Mouse (Mus musculus): ENCODE measurements at regions not wholly inside any gene's neighbourhood (a gene's known extent, or its start where the extent isn't known, plus 50 kb on each side); places are given as distances from the start of the nearest gene placed in this dataset.

DNA sequence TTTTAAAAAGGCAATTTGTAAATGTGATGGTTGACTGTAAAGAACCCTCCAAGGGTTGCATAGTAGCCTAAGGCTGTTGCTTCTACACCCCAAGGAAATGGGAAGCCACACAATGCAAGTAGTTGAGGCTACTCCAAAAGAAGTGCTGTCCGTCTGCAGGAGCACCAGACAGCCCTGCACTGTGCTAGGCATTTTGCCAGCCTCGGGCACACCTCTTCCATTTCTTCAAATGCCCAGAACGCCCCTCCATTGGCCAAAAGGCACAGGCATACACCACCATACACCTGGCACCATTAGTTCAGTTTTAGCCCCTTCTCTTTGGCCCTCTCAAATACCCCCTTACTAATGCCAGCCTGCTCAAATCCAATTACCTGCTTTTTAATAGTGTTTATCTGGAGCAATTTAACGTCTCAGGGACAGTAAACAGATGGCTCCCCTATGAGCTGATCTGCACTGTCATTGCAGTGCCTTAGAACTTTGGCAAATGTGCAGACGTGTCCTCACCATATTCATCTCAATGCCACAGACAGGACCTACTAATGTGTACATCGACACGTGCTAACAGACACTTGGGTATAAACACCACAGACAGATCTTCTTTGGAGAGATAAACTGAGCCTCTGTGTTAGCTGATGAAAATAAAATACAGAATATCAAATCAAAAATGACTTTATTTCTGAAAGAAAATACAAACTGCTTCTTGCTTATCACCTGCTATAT, 211.9 kb upstream of the Hnrnpa3 start:
- no peaks in the 10 kb centered on the region for H3K9me3 ChIP-seq (ENCODE audit: control insufficient read depth, low read length)
- H3K4me2 ChIP-seq = no peak overlapping the region
- no peak overlapping the region for H3K27ac ChIP-seq (ENCODE audit: low read depth, low read length)
- H3K36me3 ChIP-seq (ENCODE audit: control insufficient read depth, insufficient read depth, low read length) = no peaks in the 10 kb centered on the region
- WGBS = 67% methylated on average over 7 of the region's 7 CpGs
- no peaks in the 10 kb centered on the region for H3K27me3 ChIP-seq (replicated peaks; ENCODE audit: control insufficient read depth, insufficient read depth, low read length)
- no peaks in the 10 kb centered on the region for H3K4me1 ChIP-seq (replicated peaks; ENCODE audit: control insufficient read depth, insufficient read depth, low read length)
- no peak for DNase-seq (ENCODE audit: low spot score)
- no peak overlapping the region for H3K4me3 ChIP-seq (ENCODE audit: low read depth, low read length)
- ATAC-seq (replicated peaks; ENCODE audit: low FRiP score) = no peak
- no peak overlapping the region for H3K9ac ChIP-seq (ENCODE audit: low read depth, low read length)

GRCm38 (mm10) chr2:75448221-75448620, 210.8 kb upstream of the Hnrnpa3 start:
- no peak for ATAC-seq (replicated peaks; ENCODE audit: low FRiP score)

DNA sequence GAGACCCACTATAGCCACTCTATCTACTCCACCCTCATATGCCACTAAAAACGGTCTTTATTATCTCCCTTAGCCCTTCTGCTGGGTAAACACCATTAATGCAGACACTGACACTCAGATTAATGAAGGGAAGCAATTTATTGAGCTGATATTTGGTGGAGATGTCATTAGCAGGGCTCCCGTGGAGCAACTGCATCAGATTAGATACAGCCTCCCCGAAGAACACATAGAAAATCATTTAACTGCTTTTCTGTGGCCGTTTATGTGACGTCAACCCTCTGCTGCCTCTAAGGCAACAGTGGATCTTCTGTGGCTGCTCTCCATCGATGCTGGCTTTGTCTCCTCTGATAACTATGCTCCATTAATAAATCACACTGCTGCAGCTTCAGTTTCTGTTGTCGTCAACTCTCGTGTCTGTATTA, 207.2 kb upstream of the Hnrnpa3 start:
- Histone ChIP-seq H3K4me2 (no peak overlapping the region), H3K9me3 (ENCODE audit: control insufficient read depth, low read length) (no peaks in the 10 kb centered on the region), H3K9ac (ENCODE audit: low read depth, low read length) (no peak overlapping the region), H3K27me3 (replicated peaks; ENCODE audit: control insufficient read depth, insufficient read depth, low read length) (no peaks in the 10 kb centered on the region), H3K36me3 (ENCODE audit: control insufficient read depth, insufficient read depth, low read length) (no peaks in the 10 kb centered on the region), H3K27ac (ENCODE audit: low read depth, low read length) (no peak overlapping the region), H3K4me1 (replicated peaks; ENCODE audit: control insufficient read depth, insufficient read depth, low read length) (no peaks in the 10 kb centered on the region), H3K4me3 (ENCODE audit: low read depth, low read length) (no peak overlapping the region)
- WGBS = 48% methylated on average over 8 of the region's 8 CpGs
- ATAC-seq (replicated peaks; ENCODE audit: low FRiP score) (no peak), DNase-seq (ENCODE audit: low spot score) (no peak)

More at GRCm38 (mm10) chr2:75448221-75448620, 210.8 kb upstream of the Hnrnpa3 start:
- DNase-seq (ENCODE audit: low spot score) = no peak
- Histone ChIP-seq H3K27ac (ENCODE audit: low read depth, low read length) (no peak overlapping the region), H3K4me1 (replicated peaks; ENCODE audit: control insufficient read depth, insufficient read depth, low read length) (no peaks in the 10 kb centered on the region), H3K4me2 (no peak overlapping the region), H3K9ac (ENCODE audit: low read depth, low read length) (no peak overlapping the region), H3K9me3 (ENCODE audit: control insufficient read depth, low read length) (no peaks in the 10 kb centered on the region), H3K4me3 (ENCODE audit: low read depth, low read length) (no peak overlapping the region), H3K27me3 (replicated peaks; ENCODE audit: control insufficient read depth, insufficient read depth, low read length) (no peaks in the 10 kb centered on the region), H3K36me3 (ENCODE audit: control insufficient read depth, insufficient read depth, low read length) (no peaks in the 10 kb centered on the region)
- 72% methylated on average over 5 of the region's 5 CpGs for WGBS

GRCm38 (mm10) chr2:75452274-75453148, 206.6 kb upstream of the Hnrnpa3 start:
- Histone ChIP-seq H3K27ac (ENCODE audit: low read depth, low read length) (no peak overlapping the region), H3K4me3 (ENCODE audit: low read depth, low read length) (no peak overlapping the region), H3K27me3 (replicated peaks; ENCODE audit: control insufficient read depth, insufficient read depth, low read length) (no peaks in the 10 kb centered on the region), H3K9ac (ENCODE audit: low read depth, low read length) (no peak overlapping the region), H3K9me3 (ENCODE audit: control insufficient read depth, low read length) (no peaks in the 10 kb centered on the region), H3K4me2 (no peak overlapping the region), H3K36me3 (ENCODE audit: control insufficient read depth, insufficient read depth, low read length) (no peaks in the 10 kb centered on the region), H3K4me1 (replicated peaks; ENCODE audit: control insufficient read depth, insufficient read depth, low read length) (no peaks in the 10 kb centered on the region)
- DNase-seq (ENCODE audit: low spot score) (no peak), ATAC-seq (replicated peaks; ENCODE audit: low FRiP score) (no peak)
- WGBS = 73% methylated on average over 7 of the region's 7 CpGs

DNA sequence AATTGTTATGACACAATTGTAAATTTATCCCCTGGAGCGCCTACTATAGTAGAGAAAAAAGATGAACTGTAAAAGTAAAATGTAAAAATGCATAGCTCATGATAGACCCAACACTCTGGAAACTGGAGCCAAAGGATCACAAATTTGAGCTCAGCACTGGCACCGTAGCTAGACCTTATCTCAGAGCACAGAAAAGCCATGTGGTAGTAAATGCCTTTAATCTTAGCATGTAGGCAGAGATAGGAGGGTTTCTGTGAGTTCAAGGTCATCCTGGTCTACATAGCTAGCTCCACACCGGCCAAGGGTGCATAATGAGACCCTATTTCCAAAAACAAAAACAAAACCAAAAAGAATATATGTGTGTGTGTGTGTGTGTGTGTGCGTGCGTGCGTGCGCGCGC, 203.6 kb upstream of the Hnrnpa3 start:
- Histone ChIP-seq H3K27me3 (replicated peaks; ENCODE audit: control insufficient read depth, insufficient read depth, low read length) (no peaks in the 10 kb centered on the region), H3K4me3 (ENCODE audit: low read depth, low read length) (no peak overlapping the region), H3K27ac (ENCODE audit: low read depth, low read length) (no peak overlapping the region), H3K4me1 (replicated peaks; ENCODE audit: control insufficient read depth, insufficient read depth, low read length) (no peaks in the 10 kb centered on the region), H3K9me3 (ENCODE audit: control insufficient read depth, low read length) (no peaks in the 10 kb centered on the region), H3K4me2 (no peak overlapping the region), H3K9ac (ENCODE audit: low read depth, low read length) (no peak overlapping the region), H3K36me3 (ENCODE audit: control insufficient read depth, insufficient read depth, low read length) (no peaks in the 10 kb centered on the region)
- WGBS = 82% methylated on average over 9 of the region's 9 CpGs
- DNase-seq (ENCODE audit: low spot score) (no peak), ATAC-seq (replicated peaks; ENCODE audit: low FRiP score) (no peak)

DNA sequence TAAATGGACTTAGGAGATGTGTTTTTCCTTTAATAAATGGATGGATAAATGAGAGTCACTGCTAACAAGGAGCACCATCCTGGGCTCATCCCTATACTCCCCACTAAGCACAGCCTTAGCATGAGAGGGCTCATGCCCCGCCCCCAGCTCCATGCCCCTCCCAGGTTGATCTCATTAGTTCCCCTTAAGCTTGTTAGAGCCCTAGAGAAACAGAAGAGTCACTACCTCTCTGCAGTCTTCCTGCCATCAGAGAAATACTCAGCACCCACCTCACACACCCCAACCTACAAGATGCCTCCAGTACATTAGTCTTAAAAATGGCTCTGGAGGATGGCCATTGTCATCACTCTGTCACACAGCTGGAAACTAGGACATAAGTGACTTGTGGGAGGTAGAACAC, 202.8 kb upstream of the Hnrnpa3 start:
- H3K27ac ChIP-seq (ENCODE audit: low read depth, low read length) = no peak overlapping the region
- 58% methylated on average over 1 of the region's 1 CpGs for WGBS
- H3K4me2 ChIP-seq = no peak overlapping the region

DNA sequence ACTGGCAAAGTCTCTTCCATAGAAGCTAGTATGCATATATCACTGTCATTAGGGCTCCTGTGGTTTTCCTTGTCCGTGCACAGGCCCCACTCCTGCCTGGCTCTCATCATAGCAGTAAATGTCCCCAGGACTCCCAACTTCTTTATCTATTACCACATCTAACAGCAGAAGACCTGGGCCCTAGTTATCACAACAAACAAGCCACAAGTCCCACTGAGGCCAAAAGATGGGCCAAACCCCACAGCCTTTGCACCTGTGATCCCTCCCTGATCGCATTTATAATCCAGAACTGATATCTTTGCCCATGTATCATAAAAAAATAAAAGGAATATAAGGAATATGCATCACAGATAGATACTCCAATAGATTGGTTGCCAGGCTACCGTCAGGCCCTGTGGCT, 201.6 kb upstream of the Hnrnpa3 start:
- DNase-seq (ENCODE audit: low spot score) (no peak), ATAC-seq (replicated peaks; ENCODE audit: low FRiP score) (no peak)
- no peak overlapping the region for H3K9ac ChIP-seq (ENCODE audit: low read depth, low read length)
- H3K4me1 ChIP-seq (replicated peaks; ENCODE audit: control insufficient read depth, insufficient read depth, low read length) = no peaks in the 10 kb centered on the region
- H3K27me3 ChIP-seq (replicated peaks; ENCODE audit: control insufficient read depth, insufficient read depth, low read length) = no peaks in the 10 kb centered on the region
- H3K4me2 ChIP-seq = no peak overlapping the region
- no peak overlapping the region for H3K4me3 ChIP-seq (ENCODE audit: low read depth, low read length)
- H3K9me3 ChIP-seq (ENCODE audit: control insufficient read depth, low read length) = no peaks in the 10 kb centered on the region
- WGBS = 68% methylated on average over 3 of the region's 3 CpGs
- H3K36me3 ChIP-seq (ENCODE audit: control insufficient read depth, insufficient read depth, low read length) = no peaks in the 10 kb centered on the region
- H3K27ac ChIP-seq (ENCODE audit: low read depth, low read length) = no peak overlapping the region

More for the DNA sequence above, 202.8 kb upstream of the Hnrnpa3 start:
- H3K36me3 ChIP-seq (ENCODE audit: control insufficient read depth, insufficient read depth, low read length) = no peaks in the 10 kb centered on the region
- no peak overlapping the region for H3K9ac ChIP-seq (ENCODE audit: low read depth, low read length)
- H3K27me3 ChIP-seq (replicated peaks; ENCODE audit: control insufficient read depth, insufficient read depth, low read length) = no peaks in the 10 kb centered on the region
- DNase-seq (ENCODE audit: low spot score) (no peak), ATAC-seq (replicated peaks; ENCODE audit: low FRiP score) (no peak)
- no peaks in the 10 kb centered on the region for H3K4me1 ChIP-seq (replicated peaks; ENCODE audit: control insufficient read depth, insufficient read depth, low read length)
- H3K4me3 ChIP-seq (ENCODE audit: low read depth, low read length) = no peak overlapping the region
- no peaks in the 10 kb centered on the region for H3K9me3 ChIP-seq (ENCODE audit: control insufficient read depth, low read length)

DNA sequence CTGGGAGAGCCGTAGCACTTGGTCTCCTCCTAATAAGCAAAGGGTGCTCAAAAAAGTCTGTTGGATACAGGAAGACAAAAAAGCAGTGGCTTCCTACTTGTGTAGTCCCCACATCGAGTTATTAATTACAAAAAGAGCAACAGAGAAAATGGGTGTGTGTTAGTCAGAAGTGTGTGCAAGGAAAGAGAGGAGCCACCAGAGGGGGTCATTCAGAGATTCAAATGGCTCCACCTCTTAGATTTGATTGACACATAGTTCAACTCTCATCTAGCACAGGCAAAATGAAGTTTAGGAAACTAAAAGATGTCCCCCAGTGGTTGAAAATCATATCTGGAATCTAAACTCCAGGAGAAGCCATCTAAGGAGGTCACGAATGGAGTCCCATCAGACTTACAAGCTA, 200.2 kb upstream of the Hnrnpa3 start:
- no peak overlapping the region for H3K4me2 ChIP-seq
- no peak for ATAC-seq (replicated peaks; ENCODE audit: low FRiP score)
- no peak overlapping the region for H3K9ac ChIP-seq (ENCODE audit: low read depth, low read length)
- H3K36me3 ChIP-seq (ENCODE audit: control insufficient read depth, insufficient read depth, low read length) = no peaks in the 10 kb centered on the region
- H3K9me3 ChIP-seq (ENCODE audit: control insufficient read depth, low read length) = no peaks in the 10 kb centered on the region
- no peak for DNase-seq (ENCODE audit: low spot score)
- no peak overlapping the region for H3K27ac ChIP-seq (ENCODE audit: low read depth, low read length)
- WGBS = 75% methylated on average over 3 of the region's 3 CpGs
- H3K4me1 ChIP-seq (replicated peaks; ENCODE audit: control insufficient read depth, insufficient read depth, low read length) = no peaks in the 10 kb centered on the region
- H3K4me3 ChIP-seq (ENCODE audit: low read depth, low read length) = no peak overlapping the region
- no peaks in the 10 kb centered on the region for H3K27me3 ChIP-seq (replicated peaks; ENCODE audit: control insufficient read depth, insufficient read depth, low read length)

DNA sequence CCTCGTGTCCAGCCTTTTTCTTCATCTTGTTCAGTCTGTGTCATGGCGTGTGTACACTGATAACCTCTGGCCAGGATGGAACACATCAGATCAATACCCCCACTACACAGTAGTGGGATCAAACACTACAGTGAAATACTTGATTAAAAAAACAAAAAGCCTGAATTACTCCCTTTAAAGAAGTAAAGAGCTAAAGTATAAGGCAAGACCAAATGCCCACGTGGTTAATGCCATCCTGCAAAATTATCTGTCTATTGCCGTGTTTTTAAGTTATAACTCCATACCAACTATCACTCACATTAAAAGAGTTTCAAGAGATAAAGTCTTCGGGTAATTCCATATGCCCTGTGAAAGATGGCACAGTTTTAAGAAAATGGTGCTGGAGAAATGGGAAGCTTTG, 198.6 kb upstream of the Hnrnpa3 start:
- no peak overlapping the region for H3K4me3 ChIP-seq (ENCODE audit: low read depth, low read length)
- no peaks in the 10 kb centered on the region for H3K4me1 ChIP-seq (replicated peaks; ENCODE audit: control insufficient read depth, insufficient read depth, low read length)
- H3K36me3 ChIP-seq (ENCODE audit: control insufficient read depth, insufficient read depth, low read length) = no peaks in the 10 kb centered on the region
- no peak for ATAC-seq (replicated peaks; ENCODE audit: low FRiP score)
- WGBS = 75% methylated on average over 5 of the region's 5 CpGs
- H3K27me3 ChIP-seq (replicated peaks; ENCODE audit: control insufficient read depth, insufficient read depth, low read length) = no peaks in the 10 kb centered on the region
- H3K27ac ChIP-seq (ENCODE audit: low read depth, low read length) = no peak overlapping the region
- no peak overlapping the region for H3K4me2 ChIP-seq
- no peak overlapping the region for H3K9ac ChIP-seq (ENCODE audit: low read depth, low read length)
- H3K9me3 ChIP-seq (ENCODE audit: control insufficient read depth, low read length) = no peaks in the 10 kb centered on the region
- no peak for DNase-seq (ENCODE audit: low spot score)
